Mouse (Mus musculus): ENCODE measurements around the gene Zrsr1. TPM values are rescaled to one million over a fixed set of nuclear protein-coding genes. Genes with fewer than 3 reads are reported as not detected.

The Zrsr1 gene
- total and polyA plus RNA-seq, 2 experiments from 2014 or later = 9.1 to 16.7 TPM

- WGBS = 2% methylated on average over 12 of the region's 12 CpGs
- peak; percentile 48 for ATAC-seq
- Histone ChIP-seq H3K9ac (replicated peaks; ENCODE audit: low read length) (peak overlapping the region; percentile 69), H3K4me2 (ENCODE audit: low read depth, low read length) (peak overlapping the region; percentile 89), H3K27ac (peak overlapping the region; percentile 86), H3K4me3 (ENCODE audit: low read length) (peak overlapping the region; percentile 53), H3K27me3 (ENCODE audit: insufficient read depth, low read length) (no peaks in the 10 kb centered on the region), H3K4me1 (ENCODE audit: insufficient read depth, low read length) (peaks cover 5% of the 10 kb centered on the region), H3K36me3 (ENCODE audit: insufficient read depth, low read length) (peaks cover 7% of the 10 kb centered on the region; the same call in 1 of the 2 replicates), H3K9me3 (ENCODE audit: low read length) (no peaks in the 10 kb centered on the region)
- no peak for TF ChIP-seq CTCF (IDR thresholded peaks at IDR 0.05; ENCODE audit: low read depth)
- DNase-seq (ENCODE audit: low spot score) = no peak
Observed at GRCm38 (mm10) chr11:22981543-22981950, 9.7 kb downstream of the Zrsr1 start.

DNA sequence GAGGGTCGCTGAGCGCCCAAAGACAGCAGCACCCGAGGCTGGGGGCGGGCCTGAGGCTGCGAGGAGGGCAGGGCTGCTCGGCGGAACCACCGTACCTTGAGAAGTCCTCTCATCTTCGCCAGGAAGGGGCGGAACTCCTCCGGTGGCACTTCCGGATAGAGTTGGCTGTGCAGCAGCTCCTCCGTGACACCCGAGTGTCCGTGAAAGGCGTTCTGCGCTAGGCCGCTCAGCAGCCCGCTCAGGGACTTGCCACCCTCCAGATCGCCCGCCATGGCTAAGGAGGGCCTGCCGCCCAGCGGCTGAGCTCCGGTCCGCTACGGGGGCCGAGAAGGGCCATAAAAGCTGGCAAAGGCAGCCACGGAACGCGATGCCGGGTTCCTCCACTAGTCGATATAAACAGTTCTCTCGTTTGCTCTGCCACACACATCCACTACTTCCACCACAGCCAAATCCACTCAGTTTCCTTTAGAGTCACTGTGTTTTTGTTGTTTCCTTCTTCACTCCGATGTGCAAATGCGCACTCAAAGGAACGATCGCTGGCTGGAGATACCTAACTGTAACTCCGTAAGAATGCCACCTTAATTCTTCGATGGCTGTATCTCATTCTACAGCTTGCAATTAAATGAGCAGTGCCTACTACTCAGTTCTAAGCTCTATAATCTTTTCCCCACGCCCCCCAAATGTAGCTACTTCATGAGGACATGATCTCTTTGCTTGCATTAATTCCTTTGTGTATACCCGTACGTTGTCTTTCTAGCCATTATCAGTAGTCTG is 10.4 kb downstream of the Zrsr1 start, which contains the start of the genes Gm28048 and Commd1:
TSS of gene Gm28048 (minus strand) at position 107 of the 774 bp plus-strand sequence.
TSS of gene Commd1 (minus strand) at position 399 of the 774 bp plus-strand sequence.
- Histone ChIP-seq H3K4me2 (ENCODE audit: low read depth, low read length) (peak within 1 kb of the TSS; percentile 89), H3K4me1 (ENCODE audit: insufficient read depth, low read length) (peaks cover 5% of the 10 kb centered on the region), H3K27ac (peak within 1 kb of the TSS; percentile 86), H3K36me3 (ENCODE audit: insufficient read depth, low read length) (peaks cover 4% of the 10 kb centered on the region; the same call in 1 of the 2 replicates), H3K4me3 (ENCODE audit: low read length) (peak within 1 kb of the TSS; percentile 53), H3K9ac (replicated peaks; ENCODE audit: low read length) (peak within 1 kb of the TSS; percentile 69), H3K9me3 (ENCODE audit: low read length) (no peaks in the 10 kb centered on the region), H3K27me3 (ENCODE audit: insufficient read depth, low read length) (no peaks in the 10 kb centered on the region)
- peak; percentile 95 for ATAC-seq
- peak; percentile 97 for DNase-seq (ENCODE audit: low spot score)
- 3% methylated on average over 40 of the region's 42 CpGs for WGBS
- peak; percentile 83 for TF ChIP-seq CTCF (IDR thresholded peaks at IDR 0.05; ENCODE audit: low read depth)

GRCm38 (mm10) chr11:22982846-22983245 is 11.0 kb downstream of the Zrsr1 start:
- H3K4me1 ChIP-seq (ENCODE audit: insufficient read depth, low read length) = peaks cover 5% of the 10 kb centered on the region
- H3K4me2 ChIP-seq (ENCODE audit: low read depth, low read length) = peak overlapping the region; percentile 89
- DNase-seq (ENCODE audit: low spot score) (no peak), ATAC-seq (no peak)
- H3K4me3 ChIP-seq (ENCODE audit: low read length) = peak overlapping the region; percentile 53; the same call in 1 of the 2 replicates
- no peak for TF ChIP-seq CTCF (IDR thresholded peaks at IDR 0.05; ENCODE audit: low read depth)
- peaks cover 4% of the 10 kb centered on the region; the same call in 1 of the 2 replicates for H3K36me3 ChIP-seq (ENCODE audit: insufficient read depth, low read length)
- no peaks in the 10 kb centered on the region for H3K9me3 ChIP-seq (ENCODE audit: low read length)
- H3K27me3 ChIP-seq (ENCODE audit: insufficient read depth, low read length) = no peaks in the 10 kb centered on the region
- 72% methylated on average over 6 of the region's 6 CpGs for WGBS
- no peak overlapping the region; the same call in 1 of the 2 replicates for H3K9ac ChIP-seq (replicated peaks; ENCODE audit: low read length)
- H3K27ac ChIP-seq = peak overlapping the region; percentile 86; the same call in 1 of the 2 replicates

DNA sequence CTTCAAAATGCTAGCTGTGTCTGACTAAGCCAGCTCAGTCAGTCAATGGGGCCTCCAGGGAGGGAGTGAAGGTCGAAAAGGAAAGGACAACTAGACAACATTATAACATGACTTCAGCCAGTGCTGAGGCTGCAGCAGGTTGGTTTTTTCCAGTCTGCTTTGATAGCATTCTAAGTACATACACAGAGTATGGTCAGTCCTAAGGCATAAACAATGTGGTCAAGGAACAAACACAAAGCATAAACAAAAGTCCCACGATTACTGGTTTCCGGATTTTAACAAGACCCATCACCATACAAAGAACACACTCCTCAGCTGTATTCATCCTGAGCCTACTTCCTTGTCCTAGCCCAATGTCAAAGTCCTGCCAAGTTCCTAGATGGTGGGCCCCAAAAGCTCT is 13.7 kb downstream of the Zrsr1 start:
- no peak overlapping the region for H3K4me3 ChIP-seq (ENCODE audit: low read length)
- DNase-seq (ENCODE audit: low spot score) (no peak), ATAC-seq (no peak)
- H3K9me3 ChIP-seq (ENCODE audit: low read length) = no peaks in the 10 kb centered on the region
- no peak overlapping the region for H3K4me2 ChIP-seq (ENCODE audit: low read depth, low read length)
- H3K4me1 ChIP-seq (ENCODE audit: insufficient read depth, low read length) = peaks cover 5% of the 10 kb centered on the region
- no peak overlapping the region for H3K9ac ChIP-seq (replicated peaks; ENCODE audit: low read length)
- H3K36me3 ChIP-seq (ENCODE audit: insufficient read depth, low read length) = no peaks in the 10 kb centered on the region
- H3K27ac ChIP-seq = no peak overlapping the region
- 84% methylated on average over 3 of the region's 3 CpGs for WGBS
- H3K27me3 ChIP-seq (ENCODE audit: insufficient read depth, low read length) = no peaks in the 10 kb centered on the region
- TF ChIP-seq CTCF (IDR thresholded peaks at IDR 0.05; ENCODE audit: low read depth) = no peak

- Histone ChIP-seq H3K36me3 (ENCODE audit: insufficient read depth, low read length) (no peaks in the 10 kb centered on the region), H3K9ac (replicated peaks; ENCODE audit: low read length) (no peak overlapping the region), H3K4me1 (ENCODE audit: insufficient read depth, low read length) (peaks cover 10% of the 10 kb centered on the region), H3K27me3 (ENCODE audit: insufficient read depth, low read length) (no peaks in the 10 kb centered on the region), H3K4me3 (ENCODE audit: low read length) (no peak overlapping the region), H3K4me2 (ENCODE audit: low read depth, low read length) (no peak overlapping the region), H3K27ac (no peak overlapping the region), H3K9me3 (ENCODE audit: low read length) (no peaks in the 10 kb centered on the region)
- TF ChIP-seq CTCF (IDR thresholded peaks at IDR 0.05; ENCODE audit: low read depth) = peak; percentile 84
- ATAC-seq = no peak
- WGBS = 40% methylated on average over 2 of the region's 2 CpGs
- peak; percentile 87 for DNase-seq (ENCODE audit: low spot score)
Observed at GRCm38 (mm10) chr11:22987357-22987756, 15.6 kb downstream of the Zrsr1 start.

DNA sequence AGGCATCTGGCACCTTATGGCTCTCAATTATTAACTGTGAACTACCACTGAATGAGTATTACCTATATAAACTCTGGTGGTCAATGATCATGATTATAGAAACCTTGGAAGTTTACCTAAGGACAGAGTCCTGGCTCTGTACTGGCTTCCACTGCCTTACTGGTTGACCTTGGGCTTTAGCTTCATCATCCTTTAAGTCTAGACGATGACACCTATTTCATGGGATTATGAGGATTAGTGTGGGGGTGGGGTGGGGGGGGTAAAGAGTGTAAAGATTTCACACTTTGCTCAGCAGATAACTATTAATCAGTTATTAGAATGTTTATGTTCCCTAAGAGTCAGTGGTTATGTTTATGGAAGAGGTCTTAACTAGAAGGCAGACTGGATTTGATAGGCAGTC is 18.0 kb downstream of the Zrsr1 start:
- no peak for DNase-seq (ENCODE audit: low spot score)
- Histone ChIP-seq H3K4me3 (ENCODE audit: low read length) (peak overlapping the region; percentile 87), H3K36me3 (ENCODE audit: insufficient read depth, low read length) (peaks cover 10% of the 10 kb centered on the region), H3K9ac (replicated peaks; ENCODE audit: low read length) (peak overlapping the region; percentile 91), H3K27ac (peak overlapping the region; percentile 94), H3K4me2 (ENCODE audit: low read depth, low read length) (peak overlapping the region; percentile 87), H3K27me3 (ENCODE audit: insufficient read depth, low read length) (no peaks in the 10 kb centered on the region), H3K4me1 (ENCODE audit: insufficient read depth, low read length) (peaks cover 10% of the 10 kb centered on the region), H3K9me3 (ENCODE audit: low read length) (no peaks in the 10 kb centered on the region)
- TF ChIP-seq CTCF (IDR thresholded peaks at IDR 0.05; ENCODE audit: low read depth) = no peak
- no peak for ATAC-seq
- 41% methylated on average over 1 of the region's 1 CpGs for WGBS

Data from hindbrain, postnatal 0 days (tissue).